Mouse (Mus musculus) neural tube, embryonic 12.5 days (tissue): Measurements from ENCODE around the gene Scn3b. TPM values are rescaled to one million over a fixed set of nuclear protein-coding genes. Genes with fewer than 3 reads are reported as not detected.

ENCODE experiments used
- ATAC-seq: fragments of 200-750 bp; cut with Nextera tagmentation; 2 replicates; pipeline ENCODE4 v1.8.0; 2017; ENCODE audit warnings: low read depth, mild to moderate bottlenecking, moderate TSS enrichment, moderate library complexity; ENCODE audit not compliant: low FRiP score
- H3K27ac ChIP-seq: fragments of 300-500 bp; sonication (generic); 2 replicates; pipeline ENCODE4 v1.5.1; 2016
- H3K27me3 ChIP-seq: fragments of 300-500 bp; sonication (generic); replicated peaks from 2 replicates; pipeline ENCODE4 v1.6.1; 2016; ENCODE audit warnings: mild to moderate bottlenecking
- H3K36me3 ChIP-seq: fragments of 300-500 bp; sonication (generic); 2 replicates; pipeline ENCODE4 v1.6.1; 2016; ENCODE audit warnings: mild to moderate bottlenecking
- H3K4me1 ChIP-seq: fragments of 300-500 bp; sonication (generic); 2 replicates; pipeline ENCODE4 v1.6.1; 2016
- H3K4me2 ChIP-seq: fragments of 300-500 bp; sonication (generic); replicated peaks from 2 replicates; pipeline ENCODE4 v1.6.1; 2016; ENCODE audit warnings: mild to moderate bottlenecking
- H3K4me3 ChIP-seq: fragments of 300-500 bp; sonication (generic); 2 replicates; pipeline ENCODE4 v1.5.1; 2016
- H3K9ac ChIP-seq: fragments of 300-500 bp; sonication (generic); 2 replicates; pipeline ENCODE4 v1.6.1; 2016; ENCODE audit warnings: mild to moderate bottlenecking
- H3K9me3 ChIP-seq: fragments of 300-500 bp; sonication (generic); 2 replicates; pipeline ENCODE4 v1.6.1; 2016; ENCODE audit warnings: mild to moderate bottlenecking
- whole genome bisulfite sequencing: fragments of 180-500 bp; shearing (Covaris S2); methylation state at CpG from one replicate; pipeline ENCODE4 v1.1.7; 2016; 5-methylcytosine and 5-hydroxymethylcytosine counted together
- polyA plus RNA-seq: library from polyadenylated mRNA; unstranded; fragments of >200 nt; fragmentation: Nextera tagmentation; extraction: Ambion mirVana; gene quantifications from 2 replicates; pipeline ENCODE4 v1.2.1, GENCODE M21; 2016

Scn3b gene
- polyA plus RNA-seq, 1 experiment from 2014 or later: 61.0 TPM

DNA sequence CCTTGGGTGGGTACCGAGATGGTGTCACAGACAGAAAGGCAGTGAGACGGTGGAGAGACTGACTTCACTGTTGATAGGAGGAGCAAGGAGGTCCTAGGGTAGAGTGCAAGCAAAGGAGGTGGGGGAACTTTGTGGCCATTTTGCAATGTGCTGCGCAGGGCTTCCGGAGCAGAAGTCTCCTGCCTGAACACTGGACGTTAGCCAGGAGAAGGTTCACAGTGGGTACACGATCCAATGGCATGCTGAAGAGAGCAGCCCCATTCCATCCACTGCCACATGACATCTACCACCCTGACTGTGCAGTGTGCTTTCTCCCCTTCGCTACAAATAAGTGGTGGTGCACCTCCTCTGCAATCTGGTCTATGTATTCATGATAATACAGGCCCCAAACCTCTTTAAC lies 3.8 kb downstream of the Scn3b start:
- Histone ChIP-seq H3K36me3 (no peaks in the 10 kb centered on the region), H3K9me3 (no peaks in the 10 kb centered on the region), H3K4me2 (peak overlapping the region; percentile 80), H3K27ac (no peak overlapping the region), H3K9ac (no peak overlapping the region), H3K4me3 (peak overlapping the region; percentile 5; the same call in 1 of the 2 replicates), H3K4me1 (peaks cover 13% of the 10 kb centered on the region; the same call in 1 of the 2 replicates), H3K27me3 (no peaks in the 10 kb centered on the region; the same call in 1 of the 2 replicates)
- ATAC-seq: no peak
- 91% methylated on average over 7 of the region's 7 CpGs for WGBS

DNA sequence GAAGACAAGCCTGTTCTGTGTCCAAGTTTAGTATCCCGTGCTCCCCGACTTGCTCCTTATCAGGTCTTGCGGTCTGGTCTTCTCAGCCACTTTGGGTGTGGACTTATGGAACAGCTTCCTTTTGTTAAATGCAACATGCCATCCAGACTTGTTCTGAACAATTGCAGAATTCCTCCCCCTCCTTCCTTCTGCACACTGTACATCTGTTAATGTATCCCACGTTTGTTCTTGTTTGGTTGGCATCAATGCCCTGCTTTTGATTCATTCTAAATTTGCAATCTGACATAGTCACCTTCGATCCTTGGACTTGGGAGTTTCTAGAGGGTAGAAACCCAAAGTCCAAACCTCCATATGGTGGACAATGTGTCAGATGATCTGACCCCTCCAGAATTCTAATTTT lies 6.9 kb downstream of the Scn3b start:
- no peak for ATAC-seq
- Histone ChIP-seq H3K9me3 (no peaks in the 10 kb centered on the region), H3K4me2 (no peak overlapping the region), H3K27me3 (no peaks in the 10 kb centered on the region), H3K4me3 (no peak overlapping the region), H3K9ac (no peak overlapping the region), H3K36me3 (no peaks in the 10 kb centered on the region), H3K4me1 (no peaks in the 10 kb centered on the region), H3K27ac (no peak overlapping the region)
- WGBS: 91% methylated on average over 5 of the region's 5 CpGs

DNA sequence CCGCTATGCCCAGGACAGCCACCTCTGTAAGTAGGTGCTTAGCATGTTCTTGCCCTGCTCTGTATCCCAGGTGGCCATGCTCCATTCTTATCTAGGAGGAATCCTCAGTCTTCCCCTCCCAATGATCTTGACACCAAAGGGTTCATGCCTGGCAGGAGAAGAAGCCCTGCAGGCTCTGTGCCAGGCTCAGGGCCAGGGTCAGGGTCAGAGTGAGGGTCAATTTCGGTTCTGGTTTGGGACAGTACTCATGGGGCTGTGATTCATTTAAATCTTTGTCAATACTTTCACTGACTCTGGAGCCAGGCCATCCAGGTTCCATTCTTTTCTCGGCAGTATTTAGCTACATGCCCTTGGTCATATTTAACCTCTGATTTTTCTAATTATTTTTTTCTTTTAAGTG lies 8.7 kb downstream of the Scn3b start:
- Histone ChIP-seq H3K4me2 (no peak overlapping the region), H3K4me1 (no peaks in the 10 kb centered on the region), H3K9me3 (no peaks in the 10 kb centered on the region), H3K27ac (no peak overlapping the region), H3K36me3 (no peaks in the 10 kb centered on the region), H3K27me3 (no peaks in the 10 kb centered on the region), H3K4me3 (no peak overlapping the region), H3K9ac (no peak overlapping the region)
- 82% methylated on average over 3 of the region's 3 CpGs for WGBS
- ATAC-seq: no peak

DNA sequence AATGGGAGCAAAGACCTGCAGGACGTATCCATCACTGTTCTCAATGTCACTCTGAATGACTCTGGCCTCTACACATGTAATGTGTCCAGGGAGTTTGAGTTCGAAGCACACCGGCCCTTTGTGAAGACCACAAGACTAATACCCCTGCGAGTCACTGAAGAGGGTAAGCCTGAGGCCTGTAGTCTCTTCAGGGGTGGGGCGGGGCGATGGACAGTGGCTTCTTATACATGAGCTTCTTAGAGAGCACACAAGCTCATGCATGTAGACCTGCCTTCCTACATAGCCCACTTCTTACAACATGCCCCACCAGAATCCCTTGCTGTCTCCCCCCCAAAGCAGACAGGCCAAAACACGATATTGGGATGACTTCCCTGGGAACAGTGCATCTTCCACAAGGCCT lies 10.4 kb downstream of the Scn3b start:
- Histone ChIP-seq H3K4me3 (no peak overlapping the region), H3K27me3 (no peaks in the 10 kb centered on the region), H3K4me1 (no peaks in the 10 kb centered on the region), H3K9ac (no peak overlapping the region), H3K27ac (no peak overlapping the region), H3K9me3 (no peaks in the 10 kb centered on the region), H3K4me2 (no peak overlapping the region), H3K36me3 (no peaks in the 10 kb centered on the region)
- no peak for ATAC-seq
- 93% methylated on average over 7 of the region's 7 CpGs for WGBS

DNA sequence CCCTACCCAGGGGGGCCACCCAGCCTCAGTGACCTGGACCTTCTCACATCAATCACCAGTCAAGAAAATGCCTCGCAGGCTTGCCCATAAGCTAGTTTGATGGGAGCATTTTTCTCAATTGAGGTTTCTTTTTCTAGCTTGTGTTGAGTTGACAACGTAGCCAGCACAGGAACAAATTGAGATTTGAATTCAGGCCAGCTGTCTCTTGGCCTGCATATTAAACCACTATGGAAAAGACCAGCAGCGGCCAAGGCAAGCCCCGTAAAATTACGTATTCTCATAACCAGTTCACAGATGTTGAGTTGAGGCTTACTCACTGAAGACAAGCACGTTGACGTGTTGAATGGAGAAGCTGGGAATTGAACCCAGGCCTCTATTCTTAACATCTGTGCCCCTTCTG lies 14.0 kb downstream of the Scn3b start:
- Histone ChIP-seq H3K4me2 (no peak overlapping the region), H3K27me3 (no peaks in the 10 kb centered on the region), H3K9ac (no peak overlapping the region), H3K27ac (no peak overlapping the region), H3K4me1 (no peaks in the 10 kb centered on the region), H3K36me3 (no peaks in the 10 kb centered on the region), H3K9me3 (no peaks in the 10 kb centered on the region), H3K4me3 (no peak overlapping the region)
- 93% methylated on average over 7 of the region's 7 CpGs for WGBS
- ATAC-seq: no peak

DNA sequence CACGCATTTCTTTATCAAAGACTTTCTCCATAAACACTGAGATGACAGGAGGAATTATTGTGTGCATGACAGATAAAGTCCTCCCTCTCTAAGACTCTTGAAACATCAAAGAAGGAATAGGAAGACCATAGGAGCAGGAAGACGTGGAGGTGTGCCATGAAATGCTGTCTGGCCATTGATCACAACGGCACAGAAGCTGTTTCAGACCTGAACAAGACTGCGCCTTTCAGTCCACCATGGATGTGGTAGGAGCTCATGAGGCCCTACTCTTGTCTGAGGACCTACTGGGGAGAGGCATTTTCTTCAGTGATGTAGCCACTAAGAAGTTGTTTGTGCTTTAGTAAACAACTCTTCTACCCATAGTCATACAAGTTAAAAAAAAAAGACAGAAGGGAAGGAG lies 23.5 kb downstream of the Scn3b start:
- 92% methylated on average over 4 of the region's 4 CpGs for WGBS
- Histone ChIP-seq H3K27me3 (no peaks in the 10 kb centered on the region), H3K9me3 (no peaks in the 10 kb centered on the region), H3K36me3 (peaks cover 11% of the 10 kb centered on the region; the same call in 1 of the 2 replicates), H3K4me3 (no peak overlapping the region), H3K27ac (no peak overlapping the region), H3K9ac (no peak overlapping the region), H3K4me1 (no peaks in the 10 kb centered on the region), H3K4me2 (no peak overlapping the region)
- no peak for ATAC-seq

DNA sequence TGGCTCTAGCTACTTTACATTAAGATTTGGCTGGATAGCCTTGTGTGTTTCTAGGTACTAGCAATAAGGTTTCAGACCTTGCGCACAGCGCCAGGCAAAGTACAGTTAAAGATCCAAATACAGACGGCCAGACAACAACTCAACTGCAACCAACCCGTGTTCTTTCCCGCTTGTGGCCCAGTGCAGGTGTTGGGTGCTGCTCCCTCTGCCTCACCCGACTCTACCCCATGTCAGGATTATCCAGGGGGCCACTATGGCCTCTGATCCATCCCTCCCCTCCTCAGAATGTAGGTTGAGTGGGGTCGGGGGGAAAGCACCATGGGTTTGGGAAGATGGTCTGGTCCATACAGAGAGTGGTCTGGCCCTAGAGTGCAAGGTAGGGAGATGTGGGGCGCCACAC lies 24.3 kb downstream of the Scn3b start:
- H3K27me3 ChIP-seq: no peaks in the 10 kb centered on the region
- no peaks in the 10 kb centered on the region for H3K9me3 ChIP-seq
- no peaks in the 10 kb centered on the region for H3K4me1 ChIP-seq
- no peak for ATAC-seq
- peaks cover 16% of the 10 kb centered on the region for H3K36me3 ChIP-seq
- H3K27ac ChIP-seq: no peak overlapping the region
- no peak overlapping the region for H3K9ac ChIP-seq
- no peak overlapping the region for H3K4me2 ChIP-seq
- H3K4me3 ChIP-seq: no peak overlapping the region
- WGBS: 97% methylated on average over 8 of the region's 8 CpGs

DNA sequence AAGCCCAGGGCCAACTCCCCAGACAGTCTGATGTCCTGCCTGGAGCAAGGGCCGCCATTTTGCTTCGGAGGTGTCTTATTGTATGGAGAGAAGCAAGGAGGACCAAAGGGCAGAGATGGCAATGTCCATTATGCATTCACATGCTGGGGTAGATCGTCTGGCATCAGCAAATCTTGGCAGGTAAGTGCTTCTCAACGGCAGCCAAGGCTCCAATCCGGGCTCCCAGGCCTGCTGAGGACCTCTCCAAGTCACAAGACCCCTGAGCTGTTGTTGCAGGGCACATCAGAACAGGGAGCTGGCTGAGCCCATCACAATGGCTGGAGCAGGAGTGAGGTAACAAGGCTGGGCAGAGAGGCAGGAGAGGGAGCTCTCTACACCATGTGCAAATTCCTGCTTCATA lies 24.7 kb downstream of the Scn3b start:
- Histone ChIP-seq H3K9ac (no peak overlapping the region), H3K27me3 (no peaks in the 10 kb centered on the region), H3K4me1 (no peaks in the 10 kb centered on the region), H3K4me3 (no peak overlapping the region), H3K4me2 (no peak overlapping the region), H3K27ac (no peak overlapping the region), H3K9me3 (no peaks in the 10 kb centered on the region), H3K36me3 (peaks cover 19% of the 10 kb centered on the region)
- no peak for ATAC-seq
- 97% methylated on average over 5 of the region's 5 CpGs for WGBS

DNA sequence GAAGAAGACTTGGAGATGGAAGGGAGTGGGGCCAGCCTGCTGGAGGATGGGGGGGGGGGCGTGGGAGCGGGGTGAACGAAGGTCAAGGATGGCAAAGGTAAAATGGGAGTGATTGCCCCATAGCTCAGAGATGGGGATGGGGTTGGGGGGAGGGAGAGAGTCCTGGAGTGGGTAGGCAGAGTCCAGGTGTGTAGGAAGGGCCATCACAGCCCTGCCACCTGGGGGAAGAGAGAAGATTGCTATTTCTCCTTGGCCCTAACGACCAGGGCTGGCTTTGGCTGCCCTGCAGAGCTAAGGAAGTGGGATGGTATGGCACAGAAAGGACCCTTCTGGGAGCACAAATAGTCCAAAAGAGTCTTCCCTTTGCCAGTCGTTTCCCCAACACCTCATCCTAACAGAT lies 25.2 kb downstream of the Scn3b start:
- Histone ChIP-seq H3K4me2 (no peak overlapping the region), H3K9me3 (no peaks in the 10 kb centered on the region), H3K4me3 (no peak overlapping the region), H3K27ac (no peak overlapping the region), H3K9ac (no peak overlapping the region), H3K36me3 (peaks cover 23% of the 10 kb centered on the region), H3K4me1 (no peaks in the 10 kb centered on the region), H3K27me3 (no peaks in the 10 kb centered on the region)
- 92% methylated on average over 5 of the region's 5 CpGs for WGBS
- no peak for ATAC-seq

DNA sequence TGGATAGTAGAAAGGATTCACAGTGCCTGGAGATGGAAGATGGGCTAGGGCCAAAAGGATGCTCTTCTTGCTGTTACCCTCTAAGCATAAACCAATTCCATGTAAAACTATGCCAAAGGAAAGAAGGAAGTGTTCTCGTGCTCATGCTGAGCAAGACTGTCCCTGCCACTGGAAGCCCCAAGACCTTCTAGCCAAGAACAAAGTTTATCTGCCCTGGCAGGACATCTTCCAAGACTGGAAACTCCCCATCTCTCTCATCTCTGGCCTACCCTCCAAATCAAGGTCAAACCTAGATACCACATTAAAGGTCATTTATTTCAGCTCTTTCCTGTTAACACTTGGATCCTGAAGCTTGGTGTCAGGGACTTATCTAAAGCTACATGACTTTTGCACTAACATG lies 25.8 kb downstream of the Scn3b start:
- Histone ChIP-seq H3K27me3 (no peaks in the 10 kb centered on the region), H3K4me3 (no peak overlapping the region), H3K36me3 (peaks cover 29% of the 10 kb centered on the region), H3K9me3 (no peaks in the 10 kb centered on the region), H3K27ac (no peak overlapping the region), H3K9ac (no peak overlapping the region), H3K4me1 (no peaks in the 10 kb centered on the region), H3K4me2 (no peak overlapping the region)
- 96% methylated on average over 1 of the region's 1 CpGs for WGBS
- ATAC-seq: no peak

DNA sequence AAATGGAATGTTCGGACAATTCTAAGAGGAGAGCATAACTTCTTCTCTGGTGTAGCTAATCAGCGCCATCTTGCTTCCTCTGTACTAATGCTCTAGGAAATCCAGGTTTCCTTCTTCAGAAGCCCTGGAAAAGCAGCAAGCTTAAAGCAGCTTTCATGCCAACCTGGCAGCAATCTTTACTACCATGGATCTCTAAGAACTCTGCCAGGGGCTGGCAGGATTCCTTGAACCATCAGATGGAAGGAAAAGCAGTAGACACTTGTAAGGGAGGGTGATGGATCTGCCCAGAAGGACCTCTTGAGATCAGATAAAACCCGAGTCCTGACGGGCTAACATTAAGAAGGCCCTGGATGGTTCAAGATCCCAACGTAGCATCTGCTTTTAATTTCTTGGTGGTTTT lies 27.2 kb downstream of the Scn3b start:
- 92% methylated on average over 5 of the region's 5 CpGs for WGBS
- no peak for ATAC-seq
- no peaks in the 10 kb centered on the region for H3K9me3 ChIP-seq
- no peaks in the 10 kb centered on the region for H3K4me1 ChIP-seq
- H3K4me2 ChIP-seq: no peak overlapping the region
- H3K36me3 ChIP-seq: peaks cover 32% of the 10 kb centered on the region
- no peak overlapping the region for H3K4me3 ChIP-seq
- no peak overlapping the region for H3K9ac ChIP-seq
- H3K27me3 ChIP-seq: no peaks in the 10 kb centered on the region
- H3K27ac ChIP-seq: no peak overlapping the region

DNA sequence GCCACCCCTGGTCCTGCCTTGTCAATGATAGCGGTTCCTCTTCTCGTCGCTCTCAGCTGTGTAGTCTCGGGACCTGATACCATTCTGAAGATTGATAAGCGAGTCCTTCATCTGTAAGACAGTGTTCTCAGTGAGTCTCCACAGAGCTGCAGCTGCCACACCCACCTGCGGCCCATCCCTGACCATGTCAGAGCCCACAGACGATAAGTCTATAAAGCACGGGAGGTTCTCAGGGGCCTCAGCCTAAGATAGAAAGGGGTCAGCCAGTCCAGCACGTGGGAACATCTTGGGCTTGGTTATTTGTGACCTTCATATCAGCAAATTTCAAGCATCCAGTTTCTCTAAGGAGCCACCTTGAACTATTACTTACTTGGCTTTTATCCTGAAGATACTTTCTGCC lies 29.0 kb downstream of the Scn3b start:
- Histone ChIP-seq H3K36me3 (peaks cover 41% of the 10 kb centered on the region), H3K4me1 (no peaks in the 10 kb centered on the region), H3K9ac (no peak overlapping the region), H3K27me3 (no peaks in the 10 kb centered on the region), H3K4me2 (no peak overlapping the region), H3K4me3 (no peak overlapping the region), H3K9me3 (no peaks in the 10 kb centered on the region), H3K27ac (no peak overlapping the region)
- ATAC-seq: no peak
- WGBS: 96% methylated on average over 9 of the region's 9 CpGs

DNA sequence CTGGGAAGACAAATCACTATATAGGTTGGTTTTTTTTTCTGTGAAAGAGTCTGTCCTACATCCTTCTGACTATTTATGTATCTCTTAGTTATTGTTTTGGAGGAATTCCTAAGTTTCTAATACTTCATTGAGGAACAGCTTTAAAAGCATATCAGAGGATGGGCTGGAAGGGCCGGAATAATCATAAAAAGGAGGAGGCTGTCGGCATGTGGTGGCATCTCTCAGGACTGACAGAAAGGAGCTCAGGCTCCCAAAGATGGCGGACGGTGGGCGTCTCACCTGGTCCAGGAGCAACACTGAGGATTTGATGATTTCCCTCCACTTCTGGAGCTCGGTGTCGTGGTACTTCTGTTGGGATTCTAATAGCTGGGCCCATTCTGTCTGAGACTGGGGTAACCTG lies 30.3 kb downstream of the Scn3b start:
- H3K36me3 ChIP-seq: peaks cover 42% of the 10 kb centered on the region
- no peak overlapping the region for H3K9ac ChIP-seq
- no peaks in the 10 kb centered on the region for H3K4me1 ChIP-seq
- no peak overlapping the region for H3K27ac ChIP-seq
- H3K4me2 ChIP-seq: no peak overlapping the region
- no peak for ATAC-seq
- WGBS: 95% methylated on average over 7 of the region's 7 CpGs
- no peaks in the 10 kb centered on the region for H3K27me3 ChIP-seq
- no peaks in the 10 kb centered on the region for H3K9me3 ChIP-seq
- no peak overlapping the region for H3K4me3 ChIP-seq
